Mouse (Mus musculus) limb, embryonic 10.5 days (tissue): ENCODE results near the gene Gm7356. TPM values are rescaled to one million over a fixed set of nuclear protein-coding genes. Genes with fewer than 3 reads are reported as not detected.
"Not testable (repeated sequence)": the region's sequence is repeated elsewhere in the genome, so short reads cannot be mapped to it uniquely, and the experiment has no call there.

Experiments
- DNase-seq: peaks from one replicate; pipeline ENCODE4 v3.0.0-alpha.2; 2017; ENCODE audit warnings: low spot score
- H3K27ac ChIP-seq: fragments of 300-500 bp; sonication (generic); 2 replicates; pipeline ENCODE4 v1.5.1; 2016; ENCODE audit warnings: mild to moderate bottlenecking
- H3K27me3 ChIP-seq: fragments of 300-500 bp; sonication (generic); 2 replicates; pipeline ENCODE4 v1.6.1; 2016; ENCODE audit warnings: low read depth, mild to moderate bottlenecking; ENCODE audit not compliant: poor library complexity, severe bottlenecking
- H3K36me3 ChIP-seq: fragments of 300-500 bp; sonication (generic); 2 replicates; pipeline ENCODE4 v1.6.1; 2016; ENCODE audit warnings: mild to moderate bottlenecking, moderate library complexity
- H3K4me1 ChIP-seq: fragments of 300-500 bp; sonication (generic); 2 replicates; pipeline ENCODE4 v1.6.1; 2016
- H3K4me3 ChIP-seq: fragments of 300-500 bp; sonication (generic); 2 replicates; pipeline ENCODE4 v1.5.1; 2016; ENCODE audit warnings: mild to moderate bottlenecking, moderate library complexity
- H3K9me3 ChIP-seq: fragments of 300-500 bp; sonication (generic); replicated peaks from 2 replicates; pipeline ENCODE4 v1.6.1; 2016; ENCODE audit warnings: mild to moderate bottlenecking
- WGBS: fragments of 180-500 bp; shearing (Covaris S2); methylation state at CpG from one replicate; pipeline ENCODE4 v1.1.7; 2016; 5-methylcytosine and 5-hydroxymethylcytosine counted together
- polyA plus RNA-seq: library from polyadenylated mRNA; unstranded; fragments of >200 nt; fragmentation: Nextera tagmentation; extraction: Ambion mirVana; gene quantifications from 2 replicates; pipeline ENCODE4 v1.2.1, GENCODE M21; 2016

Gm7356 gene
- not detected in 2 replicates for polyA plus RNA-seq

DNA sequence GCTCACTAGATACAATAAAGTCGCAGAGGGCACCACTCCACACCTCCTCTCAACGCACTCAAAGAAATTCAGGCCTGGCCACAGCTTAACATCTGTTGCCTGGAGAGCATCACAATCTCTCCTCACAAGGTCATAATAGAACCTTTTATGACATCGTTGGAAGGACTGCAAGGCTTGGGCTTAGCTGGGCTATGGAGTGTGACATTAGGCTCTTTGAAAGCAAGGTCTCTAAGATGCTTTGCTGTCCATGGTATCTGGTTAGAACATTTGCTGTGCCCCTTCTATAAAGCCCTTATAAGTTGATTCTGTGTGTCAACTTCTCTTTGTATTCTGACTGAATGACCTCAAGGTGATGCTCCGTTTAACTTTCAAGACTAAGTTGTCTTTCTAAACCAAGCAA is at the start of gene Gm7356:
Gene Gm7356, minus strand, starts transcription at position 101 of the 400 bp plus-strand sequence.
- not testable (repeated sequence) for H3K9me3 ChIP-seq, H3K36me3 ChIP-seq, H3K27me3 ChIP-seq, H3K4me1 ChIP-seq, H3K27ac ChIP-seq, DNase-seq, H3K4me3 ChIP-seq
- WGBS = 80% methylated on average over 4 of the region's 4 CpGs

DNA sequence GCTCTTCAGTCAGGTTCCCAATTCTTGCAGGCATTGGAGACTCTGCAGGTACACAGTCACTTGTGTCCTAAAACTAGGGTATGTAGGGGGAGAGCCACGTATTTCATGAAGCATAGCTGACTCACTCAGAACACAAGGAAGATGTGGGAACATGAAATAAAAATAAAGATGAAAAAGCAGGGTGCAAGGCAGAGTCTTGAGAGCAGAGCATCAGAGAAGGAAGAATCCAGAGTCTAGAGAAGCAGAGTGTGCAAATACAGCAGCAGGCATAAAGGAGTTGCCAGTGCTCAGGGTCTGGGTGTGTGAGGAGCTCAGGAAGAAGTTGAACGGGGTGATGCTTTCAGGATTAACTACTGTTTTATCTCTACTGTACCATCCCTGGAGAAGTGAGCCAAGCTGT is 38.4 kb upstream of the Gm7356 start:
- H3K27me3 ChIP-seq, H3K4me1 ChIP-seq, H3K27ac ChIP-seq, DNase-seq, H3K4me3 ChIP-seq, H3K9me3 ChIP-seq, H3K36me3 ChIP-seq: not testable (repeated sequence)
- 74% methylated on average over 1 of the region's 2 CpGs for WGBS

- not testable (repeated sequence) for H3K4me1 ChIP-seq, H3K4me3 ChIP-seq, DNase-seq, H3K27me3 ChIP-seq, H3K27ac ChIP-seq, H3K9me3 ChIP-seq, H3K36me3 ChIP-seq
- 70% methylated on average over 1 of the region's 2 CpGs for WGBS
Observed at GRCm38 (mm10) chr17:14037012-14037411, 33.5 kb upstream of the Gm7356 start.

DNA sequence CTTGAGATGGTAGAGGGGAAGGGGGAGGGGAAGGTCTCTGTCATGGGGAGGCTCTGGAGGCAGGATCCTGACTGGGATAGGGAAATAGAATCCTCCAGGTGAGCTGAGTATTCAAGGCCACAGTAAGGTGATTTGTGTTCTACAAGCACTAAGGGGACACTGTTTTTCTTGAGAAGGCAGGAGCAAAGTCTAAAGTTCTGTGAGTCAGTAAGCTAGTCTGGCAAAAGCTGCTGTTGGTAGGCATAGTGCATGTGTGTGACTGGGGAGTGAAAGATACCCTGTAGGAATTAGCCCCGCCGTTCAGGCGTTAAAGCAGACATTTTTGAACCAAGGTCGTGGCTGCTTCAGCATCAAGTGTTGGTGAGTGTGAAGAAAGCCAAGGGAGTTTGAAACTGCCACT is 32.6 kb upstream of the Gm7356 start:
- H3K36me3 ChIP-seq, H3K27ac ChIP-seq, H3K4me3 ChIP-seq, H3K9me3 ChIP-seq, DNase-seq, H3K27me3 ChIP-seq, H3K4me1 ChIP-seq: not testable (repeated sequence)
- WGBS = 81% methylated on average over 3 of the region's 4 CpGs

DNA sequence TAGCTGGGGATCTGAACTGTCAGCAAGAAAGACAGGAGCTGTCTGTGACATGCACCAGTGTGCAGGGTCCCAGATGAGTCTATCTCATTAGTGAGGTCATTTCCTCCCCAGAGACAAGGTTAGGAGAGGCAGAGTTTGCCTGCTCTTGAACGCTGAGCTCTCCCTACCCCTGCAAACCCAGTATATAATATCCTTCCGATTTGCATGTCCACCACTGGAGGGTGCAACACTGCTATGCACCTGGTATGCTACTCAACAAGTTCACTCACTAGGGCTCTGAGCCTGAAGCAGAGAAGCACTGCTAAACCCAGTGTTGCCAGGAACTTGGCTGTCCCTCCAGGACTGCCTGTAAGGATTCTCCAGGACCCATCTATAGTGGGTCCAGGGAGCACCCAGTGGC is 10.1 kb downstream of the Gm7356 start:
- H3K4me3 ChIP-seq, DNase-seq: not testable (repeated sequence)
- WGBS = 67% methylated on average over 2 of the region's 2 CpGs

GRCm38 (mm10) chr17:13987690-13988089 is 15.8 kb downstream of the Gm7356 start:
- H3K27me3 ChIP-seq = no peaks in the 10 kb centered on the region
- H3K36me3 ChIP-seq = no peaks in the 10 kb centered on the region
- DNase-seq = no peak
- WGBS = 84% methylated on average over 1 of the region's 1 CpGs
- H3K9me3 ChIP-seq = no peaks in the 10 kb centered on the region
- no peaks in the 10 kb centered on the region for H3K4me1 ChIP-seq
- no peak overlapping the region for H3K27ac ChIP-seq
- no peak overlapping the region for H3K4me3 ChIP-seq

More for the DNA sequence above, 10.1 kb downstream of the Gm7356 start:
- H3K27me3 ChIP-seq, H3K4me1 ChIP-seq, H3K27ac ChIP-seq, H3K9me3 ChIP-seq, H3K36me3 ChIP-seq: not testable (repeated sequence)

- WGBS = 89% methylated on average over 5 of the region's 5 CpGs
- DNase-seq, H3K4me3 ChIP-seq, H3K27ac ChIP-seq, H3K36me3 ChIP-seq, H3K4me1 ChIP-seq, H3K9me3 ChIP-seq, H3K27me3 ChIP-seq: not testable (repeated sequence)
Observed at GRCm38 (mm10) chr17:13970796-13971195, 32.7 kb downstream of the Gm7356 start.

DNA sequence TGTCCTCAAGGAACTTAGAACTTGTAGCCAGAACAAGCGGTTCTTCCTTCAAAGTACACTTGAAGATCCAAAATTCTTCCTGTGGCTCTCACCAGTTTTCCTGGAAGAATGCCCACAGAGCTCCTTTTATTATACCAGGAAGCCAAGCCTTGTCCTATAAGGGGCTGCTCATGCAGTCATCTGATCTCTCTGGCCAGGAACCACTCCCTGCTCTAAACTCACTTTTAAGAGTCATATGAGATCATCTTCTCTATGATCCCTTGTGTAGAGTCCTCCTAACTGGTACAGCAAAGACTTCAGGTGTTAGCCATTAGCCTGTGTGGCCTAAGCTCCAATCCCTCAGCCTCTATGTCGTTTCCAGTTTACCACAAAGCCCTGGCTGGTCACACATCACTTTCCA is 33.6 kb downstream of the Gm7356 start:
- 70% methylated on average over 1 of the region's 2 CpGs for WGBS
- not testable (repeated sequence) for H3K9me3 ChIP-seq, H3K27ac ChIP-seq, H3K4me1 ChIP-seq, H3K27me3 ChIP-seq, H3K4me3 ChIP-seq, H3K36me3 ChIP-seq, DNase-seq

DNA sequence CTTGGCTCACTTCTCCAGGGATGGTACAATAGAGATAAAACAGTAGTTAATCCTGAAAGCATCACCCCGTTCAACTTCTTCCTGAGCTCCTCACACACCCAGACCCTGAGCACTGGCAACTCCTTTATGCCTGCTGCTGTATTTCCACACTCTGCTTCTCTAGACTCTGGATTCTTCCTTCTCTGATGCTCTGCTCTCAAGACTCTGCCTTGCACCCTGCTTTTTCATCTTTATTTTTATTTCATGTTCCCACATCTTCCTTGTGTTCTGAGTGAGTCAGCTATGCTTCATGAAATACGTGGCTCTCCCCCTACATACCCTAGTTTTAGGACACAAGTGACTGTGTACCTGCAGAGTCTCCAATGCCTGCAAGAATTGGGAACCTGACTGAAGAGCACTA is 38.5 kb downstream of the Gm7356 start:
- 50% methylated on average over 1 of the region's 2 CpGs for WGBS
- not testable (repeated sequence) for H3K27me3 ChIP-seq

GRCm38 (mm10) chr17:13962245-13962644 is 41.3 kb downstream of the Gm7356 start:
- not testable (repeated sequence) for H3K27me3 ChIP-seq, H3K4me1 ChIP-seq, DNase-seq, H3K9me3 ChIP-seq, H3K27ac ChIP-seq, H3K4me3 ChIP-seq, H3K36me3 ChIP-seq
- 94% methylated on average over 3 of the region's 3 CpGs for WGBS

More for the DNA sequence above, 38.5 kb downstream of the Gm7356 start:
- H3K9me3 ChIP-seq, DNase-seq, H3K4me1 ChIP-seq, H3K4me3 ChIP-seq, H3K27ac ChIP-seq, H3K36me3 ChIP-seq: not testable (repeated sequence)

GRCm38 (mm10) chr17:13958129-13958528 is 45.4 kb downstream of the Gm7356 start:
- WGBS = 69% methylated on average over 1 of the region's 2 CpGs
- DNase-seq, H3K36me3 ChIP-seq, H3K4me1 ChIP-seq, H3K27me3 ChIP-seq, H3K27ac ChIP-seq, H3K9me3 ChIP-seq, H3K4me3 ChIP-seq: not testable (repeated sequence)

DNA sequence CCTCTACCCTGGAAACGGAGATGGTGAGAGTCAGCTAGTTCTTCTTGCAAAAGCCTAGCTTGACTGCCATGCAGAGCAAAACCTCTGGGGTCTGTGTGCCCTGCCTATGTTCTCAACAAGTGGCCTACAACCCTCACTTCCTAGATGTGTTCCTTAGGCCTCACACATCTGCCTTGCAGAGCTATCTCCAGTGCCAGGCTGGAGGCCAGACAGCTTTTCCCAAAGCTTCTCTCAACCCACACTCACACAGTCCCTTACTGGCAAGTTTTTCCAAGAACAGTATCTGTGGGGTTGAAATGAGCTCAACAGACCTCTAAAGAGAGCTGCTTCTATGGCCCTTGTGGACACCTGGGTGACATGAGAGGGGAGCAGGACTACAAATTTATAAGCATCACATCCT is 51.9 kb downstream of the Gm7356 start:
- 88% methylated on average over 1 of the region's 1 CpGs for WGBS
- H3K4me1 ChIP-seq, H3K9me3 ChIP-seq, H3K4me3 ChIP-seq, H3K27me3 ChIP-seq, H3K36me3 ChIP-seq, H3K27ac ChIP-seq, DNase-seq: not testable (repeated sequence)
